ENCODE assay signal across 26 mouse cellular contexts in genomic region chr5:137690531-137690930, GRCm38 (mm10). TPM values are rescaled to one million over a fixed set of nuclear protein-coding genes. Genes with fewer than 3 reads are reported as not detected.
DNase-seq lines count a peak whose midpoint lies in the region; ATAC-seq and TF ChIP-seq lines count a peak whose summit lies in the region.
"Had no signal": no experiment of that assay in that cellular context is flagged by ENCODE, and none has a peak within 500 bp of the region (broad histone marks: within the 10 kb centered on the region; RNA-seq: fewer than 3 reads in every experiment).

No protein-coding gene starts in this region.

- intact Hi-C loops in heart, postnatal 25 days (cut with DNase I): no loop called here
- intact Hi-C loops in heart, postnatal 36 days (cut with DNase I): no loop called here

- peak overlapping the region; percentile 34; the same call in 1 of the 2 replicates for H3K9ac ChIP-seq in heart, embryonic 11.5 days (ENCODE audit: low read depth, low read length)
- H3K9ac ChIP-seq in heart, postnatal 0 days (replicated peaks; ENCODE audit: low read depth, low read length): no peak overlapping the region
- H3K9ac ChIP-seq in liver, embryonic 12.5 days: no peak overlapping the region
- no peak overlapping the region for H3K9ac ChIP-seq in liver, postnatal 0 days (replicated peaks)
- H3K9ac ChIP-seq: forebrain, embryonic 13.5 days; intestine, embryonic 15.5 days; limb, embryonic 13.5 days; neural tube, embryonic 13.5 days had no signal

- no peak for TF ChIP-seq CTCF in heart, postnatal 0 days (IDR thresholded peaks at IDR 0.05; ENCODE audit: low read depth)
- no peak for TF ChIP-seq CTCF in liver, postnatal 0 days (IDR thresholded peaks at IDR 0.05; ENCODE audit: low read depth)

- H3K27me3 ChIP-seq in heart, embryonic 11.5 days (ENCODE audit: control insufficient read depth, insufficient read depth, low read length): no peaks in the 10 kb centered on the region
- H3K27me3 ChIP-seq in heart, postnatal 0 days (ENCODE audit: control insufficient read depth, insufficient read depth, low read length): no peaks in the 10 kb centered on the region
- no peaks in the 10 kb centered on the region for H3K27me3 ChIP-seq in liver, embryonic 12.5 days (replicated peaks)
- no peaks in the 10 kb centered on the region for H3K27me3 ChIP-seq in liver, postnatal 0 days (ENCODE audit: insufficient read depth, low read length)
- peaks cover 12% of the 10 kb centered on the region for H3K27me3 ChIP-seq in hindbrain, embryonic 10.5 days (ENCODE audit: insufficient read depth, poor library complexity, severe bottlenecking)
- H3K27me3 ChIP-seq: forebrain, embryonic 13.5 days; intestine, embryonic 15.5 days; limb, embryonic 13.5 days; neural tube, embryonic 13.5 days had no signal

- no peak for DNase-seq in heart, postnatal 25 days (ENCODE audit: low spot score)
- no peak for DNase-seq in heart, postnatal 0 days (ENCODE audit: low spot score)
- DNase-seq in heart, postnatal 36 days: no peak
- DNase-seq in liver, postnatal 0 days: no peak
- peak; percentile 8 for DNase-seq in Muller cell, postnatal 12 days (ENCODE audit: inconsistent ontology term)
- no peak for DNase-seq in hindbrain, embryonic 10.5 days (ENCODE audit: low spot score)
- DNase-seq: adrenal gland, postnatal 36 days; cerebellum, adult 9-10 months; gastrocnemius, postnatal 36 days; layer of hippocampus, adult 9-11 months; lung, adult 18-20 months; lung, postnatal 10 days; retina, postnatal 1 day; right cerebral cortex, postnatal 25 days; spleen, adult 18-20 months had no signal

- ATAC-seq in heart, embryonic 11.5 days (replicated peaks; ENCODE audit: insufficient number of reproducible peaks, low FRiP score, low TSS enrichment): no peak
- ATAC-seq in heart, postnatal 0 days (ENCODE audit: insufficient read depth, low read depth): peak; percentile 36; the same call in 1 of the 2 replicates
- no peak for ATAC-seq in liver, embryonic 12.5 days
- no peak for ATAC-seq in liver, postnatal 0 days
- ATAC-seq: forebrain, embryonic 13.5 days; hindbrain, embryonic 16.5 days; intestine, embryonic 15.5 days; midbrain, embryonic 16.5 days had no signal

- no peak for TF ChIP-seq EP300 in heart, postnatal 0 days (IDR thresholded peaks at IDR 0.05; ENCODE audit: low read depth)
- no peak for TF ChIP-seq EP300 in liver, postnatal 0 days (IDR thresholded peaks at IDR 0.05; ENCODE audit: low read depth)

- peaks cover 5% of the 10 kb centered on the region for H3K4me1 ChIP-seq in heart, embryonic 11.5 days (ENCODE audit: control insufficient read depth, insufficient read depth, low read length)
- 0 out of 2 replicates have a peak, but pooled peaks cover 8% of the 10 kb centered on the region for H3K4me1 ChIP-seq in heart, postnatal 0 days (ENCODE audit: control insufficient read depth, insufficient read depth)
- H3K4me1 ChIP-seq in liver, embryonic 12.5 days: peaks cover 45% of the 10 kb centered on the region
- H3K4me1 ChIP-seq in liver, postnatal 0 days (ENCODE audit: insufficient read depth): peaks cover 20% of the 10 kb centered on the region
- H3K4me1 ChIP-seq in hindbrain, embryonic 10.5 days (replicated peaks): no peaks in the 10 kb centered on the region
- H3K4me1 ChIP-seq: intestine, embryonic 15.5 days; limb, embryonic 13.5 days; neural tube, embryonic 13.5 days had no signal

- H3K4me3 ChIP-seq in heart, embryonic 11.5 days (ENCODE audit: low read depth, low read length): no peak overlapping the region
- H3K4me3 ChIP-seq in heart, postnatal 0 days (ENCODE audit: low read depth, low read length): no peak overlapping the region
- H3K4me3 ChIP-seq in liver, embryonic 12.5 days: no peak overlapping the region
- no peak overlapping the region for H3K4me3 ChIP-seq in liver, postnatal 0 days (ENCODE audit: low read depth, low read length)
- H3K4me3 ChIP-seq in hindbrain, embryonic 10.5 days: no peak overlapping the region
- H3K4me3 ChIP-seq: forebrain, embryonic 13.5 days; intestine, embryonic 15.5 days; limb, embryonic 13.5 days; midbrain, embryonic 10.5 days; myocyte; neural tube, embryonic 13.5 days had no signal

- H3K9me3 ChIP-seq in heart, embryonic 11.5 days (replicated peaks; ENCODE audit: control insufficient read depth, low read length): no peaks in the 10 kb centered on the region
- H3K9me3 ChIP-seq in heart, postnatal 0 days (replicated peaks; ENCODE audit: control insufficient read depth, low read length): no peaks in the 10 kb centered on the region
- H3K9me3 ChIP-seq in liver, embryonic 12.5 days (replicated peaks): no peaks in the 10 kb centered on the region
- H3K9me3 ChIP-seq in liver, postnatal 0 days (ENCODE audit: low read length): no peaks in the 10 kb centered on the region
- H3K9me3 ChIP-seq in hindbrain, embryonic 10.5 days: no peaks in the 10 kb centered on the region
- H3K9me3 ChIP-seq: forebrain, embryonic 13.5 days; intestine, embryonic 15.5 days; limb, embryonic 13.5 days; midbrain, embryonic 10.5 days; neural tube, embryonic 13.5 days had no signal

- H3K27ac ChIP-seq in heart, embryonic 11.5 days (ENCODE audit: low read depth, low read length): peak overlapping the region; percentile 59
- peak overlapping the region; percentile 73 for H3K27ac ChIP-seq in heart, postnatal 0 days (ENCODE audit: low read depth)
- 0 out of 2 replicates have a peak overlapping the region, but pooled peaks have one; percentile 57 for H3K27ac ChIP-seq in liver, embryonic 12.5 days
- H3K27ac ChIP-seq in liver, postnatal 0 days (ENCODE audit: low read depth): no peak overlapping the region
- H3K27ac ChIP-seq in hindbrain, embryonic 10.5 days: no peak overlapping the region
- H3K27ac ChIP-seq: forebrain, embryonic 13.5 days; intestine, embryonic 15.5 days; limb, embryonic 13.5 days; midbrain, embryonic 10.5 days; neural tube, embryonic 13.5 days had no signal

- no peaks in the 10 kb centered on the region for H3K36me3 ChIP-seq in heart, embryonic 11.5 days (ENCODE audit: control insufficient read depth, insufficient read depth, low read length)
- H3K36me3 ChIP-seq in heart, postnatal 0 days (replicated peaks; ENCODE audit: control insufficient read depth, insufficient read depth, low read length): no peaks in the 10 kb centered on the region
- no peaks in the 10 kb centered on the region for H3K36me3 ChIP-seq in liver, embryonic 12.5 days
- no peaks in the 10 kb centered on the region for H3K36me3 ChIP-seq in liver, postnatal 0 days (replicated peaks; ENCODE audit: insufficient read depth, low read length)
- no peaks in the 10 kb centered on the region for H3K36me3 ChIP-seq in hindbrain, embryonic 10.5 days
- H3K36me3 ChIP-seq: intestine, embryonic 15.5 days; limb, embryonic 13.5 days; midbrain, embryonic 10.5 days; neural tube, embryonic 13.5 days had no signal

- WGBS in heart, embryonic 11.5 days (ENCODE audit: insufficient replicate concordance): 33% methylated on average over 9 of the region's 9 CpGs
- WGBS in heart, postnatal 0 days: 16% methylated on average over 9 of the region's 9 CpGs
- 60% methylated on average over 9 of the region's 9 CpGs for WGBS in liver, embryonic 12.5 days (ENCODE audit: insufficient replicate concordance)
- 59% methylated on average over 9 of the region's 9 CpGs for WGBS in liver, postnatal 0 days (ENCODE audit: insufficient replicate concordance)
- 69% methylated on average over 9 of the region's 9 CpGs for WGBS in hindbrain, embryonic 10.5 days

- H3K4me2 ChIP-seq in heart, embryonic 11.5 days: peak overlapping the region; percentile 34
- no peak overlapping the region; the same call in 1 of the 2 replicates for H3K4me2 ChIP-seq in heart, postnatal 0 days (ENCODE audit: low read depth, low read length)
- H3K4me2 ChIP-seq in liver, embryonic 12.5 days: no peak overlapping the region
- H3K4me2 ChIP-seq in liver, postnatal 0 days (ENCODE audit: low read depth, low read length): no peak overlapping the region
- H3K4me2 ChIP-seq: forebrain, embryonic 13.5 days; intestine, embryonic 15.5 days; limb, embryonic 13.5 days; neural tube, embryonic 13.5 days had no signal

RNA-seq across cellular contexts. Expression of gene Agfg2, which starts 6.0 kb away (rescaled TPM):
- 19.9 TPM in 2 replicates for polyA plus RNA-seq in heart, embryonic 11.5 days (2014; fragmentation: Nextera tagmentation; extraction: Ambion mirVana)
- 10 to 100 TPM; 11.8 to 13.3 TPM for total RNA-seq in heart, postnatal 25 days (2021)
- total RNA-seq in heart, postnatal 0 days (2014; rRNA removed; ENCODE audit: low replicate concordance): 27.0 and 28.8 TPM in 2 replicates
- 14.3 and 15.5 TPM in 2 replicates for polyA plus RNA-seq in heart, postnatal 0 days (2015; fragmentation: Nextera tagmentation; extraction: Ambion mirVana)
- total RNA-seq in heart, postnatal 36 days (2021): 10 to 100 TPM; 11.6 to 18.3 TPM
- 44.3 and 47.2 TPM in 2 replicates for polyA plus RNA-seq in liver, embryonic 12.5 days (2016; fragmentation: Nextera tagmentation; extraction: Ambion mirVana)
- polyA plus RNA-seq in liver, postnatal 0 days (2015; fragmentation: Nextera tagmentation; extraction: Ambion mirVana): 29.5 and 34.1 TPM in 2 replicates
- 25.9 and 27.6 TPM in 2 replicates for polyA plus RNA-seq in hindbrain, embryonic 10.5 days (2016; fragmentation: Nextera tagmentation; extraction: Ambion mirVana)

RNA-seq across cellular contexts. Expression of gene Irs3, which starts 45.0 kb away (rescaled TPM):
- polyA plus RNA-seq in heart, embryonic 11.5 days (2014; fragmentation: Nextera tagmentation; extraction: Ambion mirVana): 0.23 TPM in 2 replicates
- under 1 TPM; 0.29 to 0.48 TPM for total RNA-seq in heart, postnatal 25 days (2021)
- 7.6 TPM in 1 of 2 replicates, not detected in the other for total RNA-seq in heart, postnatal 0 days (2014; rRNA removed; ENCODE audit: low replicate concordance)
- 0.08 and 0.23 TPM in 2 replicates for polyA plus RNA-seq in heart, postnatal 0 days (2015; fragmentation: Nextera tagmentation; extraction: Ambion mirVana)
- total RNA-seq in heart, postnatal 36 days (2021): under 1 TPM; 0.14 to 0.75 TPM
- 0.05 and 0.07 TPM in 2 replicates for polyA plus RNA-seq in liver, embryonic 12.5 days (2016; fragmentation: Nextera tagmentation; extraction: Ambion mirVana)
- polyA plus RNA-seq in liver, postnatal 0 days (2015; fragmentation: Nextera tagmentation; extraction: Ambion mirVana): 0.11 TPM in 1 of 2 replicates, not detected in the other
- 0.42 and 0.67 TPM in 2 replicates for polyA plus RNA-seq in hindbrain, embryonic 10.5 days (2016; fragmentation: Nextera tagmentation; extraction: Ambion mirVana)
- total RNA-seq: hematopoietic stem cell, adult 5-6 weeks had no signal
- polyA plus RNA-seq: forebrain, embryonic 13.5 days had no signal

RNA-seq across cellular contexts. Expression of gene Sap25, which starts 49.4 kb away (rescaled TPM):
- polyA plus RNA-seq in heart, embryonic 11.5 days (2014; fragmentation: Nextera tagmentation; extraction: Ambion mirVana): 3.9 and 5.6 TPM in 2 replicates
- total RNA-seq in heart, postnatal 25 days (2021): 1 to 10 TPM; 3.0 to 3.9 TPM
- 10.4 TPM in 1 of 2 replicates, not detected in the other for total RNA-seq in heart, postnatal 0 days (2014; rRNA removed; ENCODE audit: low replicate concordance)
- polyA plus RNA-seq in heart, postnatal 0 days (2015; fragmentation: Nextera tagmentation; extraction: Ambion mirVana): 1.5 and 2.8 TPM in 2 replicates
- total RNA-seq in heart, postnatal 36 days (2021): 1 to 10 TPM; 1.2 to 1.7 TPM
- 6.0 and 6.5 TPM in 2 replicates for polyA plus RNA-seq in liver, embryonic 12.5 days (2016; fragmentation: Nextera tagmentation; extraction: Ambion mirVana)
- 3.4 and 4.0 TPM in 2 replicates for polyA plus RNA-seq in liver, postnatal 0 days (2015; fragmentation: Nextera tagmentation; extraction: Ambion mirVana)
- 7.1 and 7.8 TPM in 2 replicates for polyA plus RNA-seq in hindbrain, embryonic 10.5 days (2016; fragmentation: Nextera tagmentation; extraction: Ambion mirVana)

RNA-seq across cellular contexts. Expression of gene Nyap1, which starts 50.9 kb away (rescaled TPM):
- 0.47 and 1.0 TPM in 2 replicates for polyA plus RNA-seq in heart, embryonic 11.5 days (2014; fragmentation: Nextera tagmentation; extraction: Ambion mirVana)
- under 1 TPM; 0.98 to 0.99 TPM for total RNA-seq in heart, postnatal 25 days (2021)
- total RNA-seq in heart, postnatal 0 days (2014; rRNA removed; ENCODE audit: low replicate concordance): 1.3 and 5.8 TPM in 2 replicates
- 0.56 and 0.65 TPM in 2 replicates for polyA plus RNA-seq in heart, postnatal 0 days (2015; fragmentation: Nextera tagmentation; extraction: Ambion mirVana)
- 1 to 10 TPM in 1 of 2 experiments, under 1 TPM in 1; 0.81 to 1.1 TPM for total RNA-seq in heart, postnatal 36 days (2021)
- 0.33 and 0.38 TPM in 2 replicates for polyA plus RNA-seq in liver, embryonic 12.5 days (2016; fragmentation: Nextera tagmentation; extraction: Ambion mirVana)
- polyA plus RNA-seq in liver, postnatal 0 days (2015; fragmentation: Nextera tagmentation; extraction: Ambion mirVana): 0.11 and 0.18 TPM in 2 replicates
- polyA plus RNA-seq in hindbrain, embryonic 10.5 days (2016; fragmentation: Nextera tagmentation; extraction: Ambion mirVana): 4.7 and 9.5 TPM in 2 replicates

RNA-seq across cellular contexts. Expression of gene Tsc22d4, which starts 55.0 kb away (rescaled TPM):
- 139 and 147 TPM in 2 replicates for polyA plus RNA-seq in heart, embryonic 11.5 days (2014; fragmentation: Nextera tagmentation; extraction: Ambion mirVana)
- 100 to 1,000 TPM; 282 to 288 TPM for total RNA-seq in heart, postnatal 25 days (2021)
- total RNA-seq in heart, postnatal 0 days (2014; rRNA removed; ENCODE audit: low replicate concordance): 167 and 192 TPM in 2 replicates
- polyA plus RNA-seq in heart, postnatal 0 days (2015; fragmentation: Nextera tagmentation; extraction: Ambion mirVana): 221 and 232 TPM in 2 replicates
- 100 to 1,000 TPM; 260 to 268 TPM for total RNA-seq in heart, postnatal 36 days (2021)
- polyA plus RNA-seq in liver, embryonic 12.5 days (2016; fragmentation: Nextera tagmentation; extraction: Ambion mirVana): 96.0 and 99.2 TPM in 2 replicates
- polyA plus RNA-seq in liver, postnatal 0 days (2015; fragmentation: Nextera tagmentation; extraction: Ambion mirVana): 65.3 and 65.9 TPM in 2 replicates
- 82.5 and 86.0 TPM in 2 replicates for polyA plus RNA-seq in hindbrain, embryonic 10.5 days (2016; fragmentation: Nextera tagmentation; extraction: Ambion mirVana)

Comparison
In these comparisons a context has a peak if more than half of its experiments do, and no peak if none do; other contexts are left out.
1. H3K27ac ChIP-seq: peak in heart, embryonic 11.5 days (single experiment), heart, postnatal 0 days (single experiment) and liver, embryonic 12.5 days (single experiment); none in liver, postnatal 0 days (single experiment) and hindbrain, embryonic 10.5 days (single experiment).